Comparison of ENCODE assay signal across 8 mouse cellular contexts in the genomic region with DNA sequence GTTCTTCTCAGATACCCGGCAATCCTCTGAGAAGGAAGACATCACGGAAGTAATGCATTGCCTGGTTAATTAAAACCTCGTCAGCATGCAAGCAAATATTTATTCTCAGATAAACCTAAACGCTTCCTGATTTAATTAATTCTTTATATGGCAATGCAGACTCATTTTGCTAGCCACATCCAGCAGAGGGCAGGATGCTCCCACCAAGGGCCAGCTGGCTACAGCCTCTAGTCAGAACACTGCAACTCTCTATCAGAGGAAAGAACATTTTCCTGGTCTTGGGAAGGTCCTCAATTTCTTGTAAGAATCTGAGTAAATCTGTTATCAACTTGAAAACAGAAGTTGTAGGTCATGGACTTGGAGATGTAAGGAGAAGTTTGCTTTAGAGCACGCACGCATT. TPM values are rescaled to one million over a fixed set of nuclear protein-coding genes. Genes with fewer than 3 reads are reported as not detected.
DNase-seq lines count a peak whose midpoint lies in the region; ATAC-seq and TF ChIP-seq lines count a peak whose summit lies in the region.

No protein-coding gene starts in this region.

- 63% methylated on average over 6 of the region's 6 CpGs for WGBS in heart, embryonic 11.5 days (ENCODE audit: insufficient replicate concordance)
- WGBS in forebrain, embryonic 12.5 days = 72% methylated on average over 6 of the region's 6 CpGs
- 65% methylated on average over 6 of the region's 6 CpGs for WGBS in hindbrain, postnatal 0 days
- 74% methylated on average over 6 of the region's 6 CpGs for WGBS in midbrain, embryonic 13.5 days

- H3K4me2 ChIP-seq in heart, embryonic 11.5 days = no peak overlapping the region
- no peak overlapping the region for H3K4me2 ChIP-seq in forebrain, embryonic 12.5 days
- H3K4me2 ChIP-seq in hindbrain, postnatal 0 days (ENCODE audit: low read depth, low read length) = no peak overlapping the region
- no peak overlapping the region for H3K4me2 ChIP-seq in midbrain, embryonic 13.5 days (replicated peaks)

- H3K36me3 ChIP-seq in heart, embryonic 11.5 days (ENCODE audit: control insufficient read depth, insufficient read depth, low read length) = no peaks in the 10 kb centered on the region
- no peaks in the 10 kb centered on the region for H3K36me3 ChIP-seq in forebrain, embryonic 12.5 days (replicated peaks)
- H3K36me3 ChIP-seq in hindbrain, postnatal 0 days (ENCODE audit: insufficient read depth, low read length) = no peaks in the 10 kb centered on the region
- no peaks in the 10 kb centered on the region for H3K36me3 ChIP-seq in midbrain, embryonic 13.5 days

- peak; percentile 83 for TF ChIP-seq CTCF in hindbrain, postnatal 0 days (IDR thresholded peaks at IDR 0.05; ENCODE audit: low read depth)

- no peaks in the 10 kb centered on the region for H3K9me3 ChIP-seq in heart, embryonic 11.5 days (replicated peaks; ENCODE audit: control insufficient read depth, low read length)
- H3K9me3 ChIP-seq in forebrain, embryonic 12.5 days = no peaks in the 10 kb centered on the region
- no peaks in the 10 kb centered on the region for H3K9me3 ChIP-seq in hindbrain, postnatal 0 days (ENCODE audit: low read length)
- H3K9me3 ChIP-seq in midbrain, embryonic 13.5 days = no peaks in the 10 kb centered on the region

- no peaks in the 10 kb centered on the region for H3K27me3 ChIP-seq in heart, embryonic 11.5 days (ENCODE audit: control insufficient read depth, insufficient read depth, low read length)
- no peaks in the 10 kb centered on the region for H3K27me3 ChIP-seq in forebrain, embryonic 12.5 days
- H3K27me3 ChIP-seq in hindbrain, postnatal 0 days (ENCODE audit: insufficient read depth, low read length) = no peaks in the 10 kb centered on the region
- no peaks in the 10 kb centered on the region for H3K27me3 ChIP-seq in midbrain, embryonic 13.5 days

- no peaks in the 10 kb centered on the region for H3K4me1 ChIP-seq in heart, embryonic 11.5 days (ENCODE audit: control insufficient read depth, insufficient read depth, low read length)
- no peaks in the 10 kb centered on the region for H3K4me1 ChIP-seq in forebrain, embryonic 12.5 days
- H3K4me1 ChIP-seq in hindbrain, postnatal 0 days (ENCODE audit: insufficient read depth, low read length) = no peaks in the 10 kb centered on the region
- H3K4me1 ChIP-seq in midbrain, embryonic 13.5 days (replicated peaks) = no peaks in the 10 kb centered on the region

- H3K4me3 ChIP-seq in heart, embryonic 11.5 days (ENCODE audit: low read depth, low read length) = no peak overlapping the region
- no peak overlapping the region for H3K4me3 ChIP-seq in forebrain, embryonic 12.5 days (replicated peaks)
- H3K4me3 ChIP-seq in hindbrain, postnatal 0 days (ENCODE audit: low read length) = no peak overlapping the region
- H3K4me3 ChIP-seq in midbrain, embryonic 13.5 days (replicated peaks) = no peak overlapping the region

- ATAC-seq in heart, embryonic 11.5 days (replicated peaks; ENCODE audit: insufficient number of reproducible peaks, low FRiP score, low TSS enrichment) = no peak
- peak; percentile 69 for ATAC-seq in forebrain, embryonic 12.5 days (ENCODE audit: low FRiP score)
- peak; percentile 80 for ATAC-seq in hindbrain, postnatal 0 days
- ATAC-seq in midbrain, embryonic 13.5 days = 0 out of 2 replicates have a peak, but pooled peaks have one; percentile 63

- H3K9ac ChIP-seq in heart, embryonic 11.5 days (ENCODE audit: low read depth, low read length) = no peak overlapping the region
- H3K9ac ChIP-seq in forebrain, embryonic 12.5 days = no peak overlapping the region
- no peak overlapping the region for H3K9ac ChIP-seq in hindbrain, postnatal 0 days (replicated peaks; ENCODE audit: low read length)
- H3K9ac ChIP-seq in midbrain, embryonic 13.5 days (replicated peaks) = no peak overlapping the region

- DNase-seq in heart, adult 18-20 months = peak; percentile 29 to 55
- DNase-seq in brain, adult 2 months (ENCODE audit: low read depth, low spot score) = peak; percentile 89
- peak; percentile 86 for DNase-seq in hindbrain, postnatal 0 days (ENCODE audit: low spot score)
- peak; percentile 76 to 79 for DNase-seq in left cerebral cortex, adult 18-20 months (ENCODE audit: low spot score in 2 of 2)
- peak; percentile 11 to 44 for DNase-seq in spleen, postnatal 14 days (ENCODE audit: low spot score in 2 of 2)

- H3K27ac ChIP-seq in heart, embryonic 11.5 days (ENCODE audit: low read depth, low read length) = no peak overlapping the region
- H3K27ac ChIP-seq in forebrain, embryonic 12.5 days = no peak overlapping the region
- H3K27ac ChIP-seq in hindbrain, postnatal 0 days = no peak overlapping the region
- H3K27ac ChIP-seq in midbrain, embryonic 13.5 days = no peak overlapping the region

RNA-seq across cellular contexts. Expression of a gene that starts 4.1 kb away (rescaled TPM):
- 1 to 10 TPM; 1.9 to 4.3 TPM for total RNA-seq in heart, adult 18-20 months (2021)
- polyA plus RNA-seq in heart, embryonic 11.5 days (2014; fragmentation: Nextera tagmentation; extraction: Ambion mirVana) = 0.20 TPM in 1 of 2 replicates, not detected in the other
- 0.14 TPM in 1 of 2 replicates, not detected in the other for polyA plus RNA-seq in forebrain, embryonic 12.5 days (2016; fragmentation: Nextera tagmentation; extraction: Ambion mirVana)
- 0.11 TPM in 1 of 2 replicates, not detected in the other for total RNA-seq in hindbrain, postnatal 0 days (2014; rRNA removed)
- polyA plus RNA-seq in hindbrain, postnatal 0 days (2015; fragmentation: Nextera tagmentation; extraction: Ambion mirVana) = 0.24 and 0.49 TPM in 2 replicates
- total RNA-seq in left cerebral cortex, adult 18-20 months (2021) = under 1 TPM; 0.21 to 0.37 TPM
- 0.34 and 0.50 TPM in 2 replicates for polyA plus RNA-seq in midbrain, embryonic 13.5 days (2015; fragmentation: Nextera tagmentation; extraction: Ambion mirVana)

Comparison
In these comparisons a context has a peak if more than half of its experiments do, and no peak if none do; other contexts are left out.
1. DNase-seq: peak in every context shown above with its lines; median percentile 89 in brain, adult 2 months; 86 in hindbrain, postnatal 0 days; 78 in left cerebral cortex, adult 18-20 months; 42 in heart, adult 18-20 months; 28 in spleen, postnatal 14 days.